Mouse (Mus musculus) MEL (cell line): ENCODE measurements at regions not wholly inside any gene's neighbourhood (a gene's known extent, or its start where the extent isn't known, plus 50 kb on each side); places are given as distances from the start of the nearest gene placed in this dataset.

Experiments used
- DNase-seq: peaks from one replicate; pipeline ENCODE4 v3.0.0; 2011; ENCODE audit warnings: low read depth, low spot score
- H3K27ac ChIP-seq: 2 replicates; pipeline ENCODE4 v1.5.1; 2012; ENCODE audit warnings: low read depth, mild to moderate bottlenecking, control low read depth, low read length, moderate library complexity; ENCODE audit not compliant: control insufficient read depth
- H3K27me3 ChIP-seq, 2 experiments: fragments of 150-350 bp in 1 of 2; sonication (generic) in 1 of 2; 2 replicates each; pipeline ENCODE4 v1.6.1; 2012; ENCODE audit warnings: low read length in 2 of 2, mild to moderate bottlenecking in 2 of 2, improper control_type of control experiment in 1 of 2, moderate library complexity in 1 of 2; ENCODE audit not compliant: insufficient read depth in 2 of 2, control insufficient read depth in 1 of 2
- H3K36me3 ChIP-seq, 2 experiments: 2 replicates each; pipeline ENCODE4 v1.6.1; 2012 to 2014; ENCODE audit warnings: low read length in 2 of 2, improper control_type of control experiment in 1 of 2, inconsistent platforms in 1 of 2, mild to moderate bottlenecking in 1 of 2; ENCODE audit not compliant: insufficient read depth in 2 of 2, control insufficient read depth in 1 of 2
- H3K4me1 ChIP-seq, 2 experiments: fragments of 150-350 bp in 1 of 2; sonication (generic) in 1 of 2; 2 replicates each; pipeline ENCODE4 v1.6.1; 2012; ENCODE audit warnings: low read length in 2 of 2, improper control_type of control experiment in 1 of 2, mild to moderate bottlenecking in 1 of 2; ENCODE audit not compliant: insufficient read depth in 2 of 2, control insufficient read depth in 1 of 2
- H3K4me3 ChIP-seq, 2 experiments: fragments of 150-350 bp in 1 of 2; sonication (generic) in 1 of 2; 2 replicates each; pipeline ENCODE4 v1.5.1; 2012; ENCODE audit warnings: low read depth in 2 of 2, low read length in 2 of 2, mild to moderate bottlenecking in 2 of 2, moderate library complexity in 2 of 2, control low read depth in 1 of 2, improper control_type of control experiment in 1 of 2; ENCODE audit not compliant: control insufficient read depth in 1 of 2, insufficient read depth in 1 of 2
- H3K79me2 ChIP-seq: 2 replicates; pipeline ENCODE4 v1.6.1; 2012; ENCODE audit warnings: mild to moderate bottlenecking, low read length, moderate library complexity; ENCODE audit not compliant: control insufficient read depth, poor library complexity, insufficient read depth
- H3K9ac ChIP-seq: 2 replicates; pipeline ENCODE4 v1.6.1; 2012; ENCODE audit warnings: low read depth, mild to moderate bottlenecking, control low read depth, low read length, moderate library complexity; ENCODE audit not compliant: control insufficient read depth, poor library complexity, severe bottlenecking
- H3K9me3 ChIP-seq: fragments of 150-350 bp; sonication (generic); replicated peaks from 2 replicates; pipeline ENCODE4 v1.6.1; 2012; ENCODE audit warnings: mild to moderate bottlenecking, low read length, improper control_type of control experiment, moderate library complexity; ENCODE audit not compliant: insufficient read depth
- BHLHE40 ChIP-seq: IDR thresholded peaks from 2 replicates; pipeline ENCODE4 v1.6.1; 2012; ENCODE audit warnings: low read depth, mild to moderate bottlenecking, inconsistent platforms, low read length, improper control_type of control experiment, borderline replicate concordance
- CHD1 ChIP-seq: IDR thresholded peaks from 2 replicates; pipeline ENCODE4 v1.6.1; 2012; ENCODE audit warnings: low read depth, mild to moderate bottlenecking, inconsistent platforms, low read length, improper control_type of control experiment
- CTCF ChIP-seq, 3 experiments: IDR thresholded peaks in 2 of 3; conservative IDR thresholded peaks in 1 of 3; 2 replicates each; pipeline ENCODE4 v1.5.1; 2011 to 2012; ENCODE audit warnings: low read length in 3 of 3, low read depth in 2 of 3, mild to moderate bottlenecking in 2 of 3, improper control_type of control experiment in 1 of 3, inconsistent platforms in 1 of 3, mixed read lengths in 1 of 3, moderate library complexity in 1 of 3; ENCODE audit not compliant: control insufficient read depth in 1 of 3, insufficient read depth in 1 of 3, poor library complexity in 1 of 3, severe bottlenecking in 1 of 3
- E2F4 ChIP-seq: IDR thresholded peaks from 2 replicates; pipeline ENCODE4 v1.6.1; 2011; ENCODE audit warnings: low read depth, low read length, improper control_type of control experiment, borderline replicate concordance
- ELF1 ChIP-seq: IDR thresholded peaks from 2 replicates; pipeline ENCODE4 v1.6.1; 2014; ENCODE audit warnings: low read depth, mild to moderate bottlenecking, inconsistent platforms, low read length, improper control_type of control experiment, moderate library complexity
- GATA1 ChIP-seq: IDR thresholded peaks from 2 replicates; pipeline ENCODE4 v1.6.1; 2011; ENCODE audit warnings: low read depth, low read length, improper control_type of control experiment
- HCFC1 ChIP-seq: IDR thresholded peaks from 2 replicates; pipeline ENCODE4 v1.6.1; 2012; ENCODE audit warnings: low read depth, mild to moderate bottlenecking, inconsistent platforms, low read length, improper control_type of control experiment, moderate library complexity
- JUND ChIP-seq: IDR thresholded peaks from 2 replicates; pipeline ENCODE4 v1.6.1; 2011; ENCODE audit warnings: low read depth, mild to moderate bottlenecking, improper control_type of control experiment, low read length
- MAFK ChIP-seq: IDR thresholded peaks from 2 replicates; pipeline ENCODE4 v1.6.1; 2011; ENCODE audit warnings: low read depth, mild to moderate bottlenecking, low read length, improper control_type of control experiment, borderline replicate concordance
- MAX ChIP-seq: IDR thresholded peaks from 2 replicates; pipeline ENCODE4 v1.6.1; 2011; ENCODE audit warnings: low read length, improper control_type of control experiment
- MAZ ChIP-seq: IDR thresholded peaks from 2 replicates; pipeline ENCODE4 v1.6.1; 2012; ENCODE audit warnings: low read depth, mild to moderate bottlenecking, inconsistent platforms, low read length, improper control_type of control experiment
- MXI1 ChIP-seq: IDR thresholded peaks from 2 replicates; pipeline ENCODE4 v1.6.1; 2011; ENCODE audit warnings: mild to moderate bottlenecking, low read depth, low read length, improper control_type of control experiment
- MYB ChIP-seq: IDR thresholded peaks from 2 replicates; pipeline ENCODE4 v1.6.1; 2011; ENCODE audit warnings: mild to moderate bottlenecking, low read depth, low read length, improper control_type of control experiment
- NELFE ChIP-seq: IDR thresholded peaks from 2 replicates; pipeline ENCODE4 v1.6.1; 2011; ENCODE audit warnings: low read depth, low read length, improper control_type of control experiment
- NRF1 ChIP-seq: IDR thresholded peaks from 2 replicates; pipeline ENCODE4 v1.6.1; 2014; ENCODE audit warnings: low read depth, mild to moderate bottlenecking, inconsistent platforms, low read length, improper control_type of control experiment, moderate library complexity; ENCODE audit not compliant: poor library complexity, insufficient read depth, severe bottlenecking
- RAD21 ChIP-seq: IDR thresholded peaks from 2 replicates; pipeline ENCODE4 v1.6.1; 2011; ENCODE audit warnings: mild to moderate bottlenecking, low read depth, low read length, improper control_type of control experiment
- SIN3A ChIP-seq: IDR thresholded peaks from 2 replicates; pipeline ENCODE4 v1.6.1; 2012; ENCODE audit warnings: low read length, improper control_type of control experiment, inconsistent platforms
- SMC3 ChIP-seq: IDR thresholded peaks from 2 replicates; pipeline ENCODE4 v1.6.1; 2011; ENCODE audit warnings: low read depth, low read length, improper control_type of control experiment
- TCF12 ChIP-seq: IDR thresholded peaks from 2 replicates; pipeline ENCODE4 v1.6.1; 2014; ENCODE audit warnings: low read depth, mild to moderate bottlenecking, inconsistent platforms, low read length, improper control_type of control experiment, moderate library complexity
- USF1 ChIP-seq: IDR thresholded peaks from 2 replicates; pipeline ENCODE4 v1.6.1; 2014; ENCODE audit warnings: low read depth, mild to moderate bottlenecking, inconsistent platforms, low read length, improper control_type of control experiment, moderate library complexity
- USF2 ChIP-seq, 2 experiments: IDR thresholded peaks; 2 replicates each; pipeline ENCODE4 v1.6.1; 2011 to 2012; ENCODE audit warnings: improper control_type of control experiment in 2 of 2, low read length in 2 of 2, borderline replicate concordance in 1 of 2, inconsistent platforms in 1 of 2, low read depth in 1 of 2, mild to moderate bottlenecking in 1 of 2; ENCODE audit not compliant: insufficient read depth in 1 of 2
- ZKSCAN1 ChIP-seq: IDR thresholded peaks from 2 replicates; pipeline ENCODE4 v1.6.1; 2012; ENCODE audit warnings: low read depth, mild to moderate bottlenecking, inconsistent platforms, low read length, improper control_type of control experiment, moderate library complexity
- ZNF384 ChIP-seq: IDR thresholded peaks from 2 replicates; pipeline ENCODE4 v1.6.1; 2012; ENCODE audit warnings: low read depth, mild to moderate bottlenecking, inconsistent platforms, low read length, improper control_type of control experiment

- no peak overlapping the region for H3K27ac ChIP-seq
Measured at GRCm38 (mm10) chr11:7284836-7285490, 71.2 kb upstream of the Igfbp3 start.

GRCm38 (mm10) chr11:7282981-7283380, 69.3 kb upstream of the Igfbp3 start:
- H3K27me3 ChIP-seq, result no peaks in the 10 kb centered on the region
- TF ChIP-seq BHLHE40 (no peak), SIN3A (no peak), HCFC1 (no peak), USF2 (IDR thresholded peaks at IDR 0.05; ENCODE audit: borderline replicate concordance in 1 of 2, insufficient read depth in 1 of 2, low read depth in 1 of 2, low read length in 2 of 2) (no peak), CHD1 (no peak), ELF1 (no peak), ZKSCAN1 (no peak), NELFE (no peak), MAFK (no peak), MXI1 (no peak), RAD21 (no peak), MYB (no peak), CTCF (IDR thresholded peaks at IDR 0.05 in 2 of 3, conservative IDR thresholded peaks at IDR 0.05 in 1 of 3; ENCODE audit: control insufficient read depth in 1 of 3, insufficient read depth in 1 of 3, low read depth in 2 of 3, low read length in 3 of 3, poor library complexity in 1 of 3, severe bottlenecking in 1 of 3) (no peak), TCF12 (no peak), JUND (no peak), E2F4 (no peak), MAZ (no peak), MAX (no peak), USF1 (no peak)
- TF ChIP-seq, all 39 proteins: peak for 0
- no peak overlapping the region for H3K4me3 ChIP-seq
- no peaks in the 10 kb centered on the region for H3K4me1 ChIP-seq
- H3K36me3 ChIP-seq, result no peaks in the 10 kb centered on the region
- no peaks in the 10 kb centered on the region for H3K79me2 ChIP-seq
- H3K27ac ChIP-seq, result no peak overlapping the region
- no peaks in the 10 kb centered on the region for H3K9me3 ChIP-seq
- no peak overlapping the region for H3K9ac ChIP-seq
- no peak for DNase-seq

More at GRCm38 (mm10) chr11:7284836-7285490, 71.2 kb upstream of the Igfbp3 start:
- no peak for DNase-seq
- H3K9ac ChIP-seq, result no peak overlapping the region
- no peaks in the 10 kb centered on the region for H3K9me3 ChIP-seq
- H3K4me3 ChIP-seq, result no peak overlapping the region
- no peaks in the 10 kb centered on the region for H3K36me3 ChIP-seq
- TF ChIP-seq MAX (no peak), E2F4 (no peak), NELFE (no peak), NRF1 (no peak), ZNF384 (no peak), USF1 (no peak), MXI1 (no peak), ZKSCAN1 (no peak), SMC3 (no peak), GATA1 (no peak), HCFC1 (no peak), RAD21 (no peak)
- H3K27me3 ChIP-seq, result no peaks in the 10 kb centered on the region
- H3K4me1 ChIP-seq, result no peaks in the 10 kb centered on the region
- no peaks in the 10 kb centered on the region for H3K79me2 ChIP-seq
